Mouse (Mus musculus): Measurements from ENCODE around the gene Rap1a.

DNA sequence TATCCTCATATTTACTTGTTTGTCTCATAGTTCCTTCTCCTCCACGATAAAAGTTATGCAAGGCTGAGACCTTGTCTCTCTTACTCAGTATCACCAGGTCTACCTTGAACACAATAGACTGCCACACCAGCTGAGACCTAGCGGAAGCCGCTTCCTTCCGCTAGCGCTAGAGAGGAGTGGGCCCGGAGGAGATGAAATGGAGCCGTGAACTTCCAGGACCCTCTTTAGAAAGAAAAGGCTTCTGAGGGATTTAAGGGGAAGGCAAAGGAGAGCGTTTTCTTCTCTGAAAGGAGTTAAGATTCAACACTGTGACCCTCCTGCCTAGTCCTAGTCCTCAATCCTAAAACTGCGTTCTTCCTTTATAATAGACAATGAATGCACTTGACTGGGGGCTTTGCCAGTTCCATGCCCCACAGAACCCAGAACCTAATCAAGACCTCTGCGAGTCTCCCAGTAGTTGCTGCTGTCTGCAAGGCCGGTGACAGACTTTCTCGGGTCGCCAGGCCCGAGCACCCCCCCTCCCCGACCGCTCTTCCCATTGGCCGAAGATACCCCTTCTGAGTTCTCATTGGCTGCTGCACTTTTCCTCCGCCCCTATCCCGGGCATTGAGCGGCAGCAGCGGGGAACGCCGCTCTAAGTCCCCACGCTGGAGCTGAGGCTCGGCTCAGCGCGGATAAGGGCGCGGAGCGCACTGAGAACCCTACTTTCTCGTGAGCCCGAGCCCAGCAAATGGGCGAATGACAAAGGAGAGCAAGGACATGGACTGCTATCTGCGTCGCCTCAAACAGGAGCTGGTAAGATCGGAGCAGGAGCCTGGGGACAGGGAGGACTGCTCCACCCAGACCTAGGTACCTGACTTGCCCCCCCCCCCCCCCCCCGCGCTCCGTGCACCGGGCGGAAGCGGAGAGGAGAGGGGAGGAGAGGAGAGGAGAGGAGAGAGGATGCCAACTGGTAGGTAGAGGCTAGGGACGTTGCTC is 96.8 kb downstream of the Rap1a start, which contains the start of gene Inka2:
- TF ChIP-seq CTCF (IDR thresholded peaks at IDR 0.05; ENCODE audit: low read depth, low read length) (no peak), POLR2A (IDR thresholded peaks at IDR 0.05; ENCODE audit: borderline replicate concordance, low read depth, low read length) (no peak)
